Mouse (Mus musculus) WW6 (cell line): ENCODE measurements at regions not wholly inside any gene's neighbourhood (a gene's known extent, or its start where the extent isn't known, plus 50 kb on each side); places are given as distances from the start of the nearest gene placed in this dataset.
"Not testable (repeated sequence)": the region's sequence is repeated elsewhere in the genome, so short reads cannot be mapped to it uniquely, and the experiment has no call there.

Source experiments
- DNase-seq: peaks from one replicate; pipeline ENCODE4 v3.0.0-alpha.2; 2013; ENCODE audit warnings: low read depth, low spot score

GRCm38 (mm10) chr16:46811835-46812234 is 313.5 kb upstream of the Nectin3 start:
- DNase-seq: not testable (repeated sequence)

GRCm38 (mm10) chr16:46807476-46807875 is 309.2 kb upstream of the Nectin3 start:
- no peak for DNase-seq

GRCm38 (mm10) chr16:46776367-46776766 is 278.0 kb upstream of the Nectin3 start:
- DNase-seq: no peak

GRCm38 (mm10) chr16:46769383-46769782 is 271.1 kb upstream of the Nectin3 start:
- no peak for DNase-seq

GRCm38 (mm10) chr16:46768376-46768775 is 270.1 kb upstream of the Nectin3 start:
- no peak for DNase-seq

- DNase-seq: no peak
These were observed 236.8 kb upstream of the Nectin3 start for GRCm38 (mm10) chr16:46735140-46735539.

GRCm38 (mm10) chr16:46728424-46728823 is 230.1 kb upstream of the Nectin3 start:
- no peak for DNase-seq

- DNase-seq: no peak
These were observed 225.3 kb upstream of the Nectin3 start for GRCm38 (mm10) chr16:46723660-46724059.

- DNase-seq: no peak
These were observed 181.5 kb upstream of the Nectin3 start for GRCm38 (mm10) chr16:46679787-46680186.

GRCm38 (mm10) chr16:46669590-46669989 is 171.3 kb upstream of the Nectin3 start:
- no peak for DNase-seq

- DNase-seq: no peak
These were observed 167.2 kb upstream of the Nectin3 start for GRCm38 (mm10) chr16:46665566-46665965.

GRCm38 (mm10) chr16:46663008-46663407 is 164.7 kb upstream of the Nectin3 start:
- no peak for DNase-seq

GRCm38 (mm10) chr16:46655041-46655440 is 156.7 kb upstream of the Nectin3 start:
- no peak for DNase-seq

- DNase-seq: no peak
These were observed 127.5 kb upstream of the Nectin3 start for GRCm38 (mm10) chr16:46625807-46626206.

GRCm38 (mm10) chr16:46623246-46623645 is 124.9 kb upstream of the Nectin3 start:
- no peak for DNase-seq

- DNase-seq: no peak
These were observed 121.5 kb upstream of the Nectin3 start for GRCm38 (mm10) chr16:46619871-46620270.

GRCm38 (mm10) chr16:46617544-46618335 is 119.4 kb upstream of the Nectin3 start:
- DNase-seq: no peak

GRCm38 (mm10) chr16:46616606-46617005 is 118.3 kb upstream of the Nectin3 start:
- DNase-seq: no peak

- DNase-seq: no peak
These were observed 114.9 kb upstream of the Nectin3 start for GRCm38 (mm10) chr16:46613062-46613818.

- DNase-seq: no peak
These were observed 107.5 kb upstream of the Nectin3 start for GRCm38 (mm10) chr16:46605879-46606203.

GRCm38 (mm10) chr16:46605001-46605878 is 106.9 kb upstream of the Nectin3 start:
- DNase-seq: no peak
